Mouse (Mus musculus): ENCODE results near the gene 1600002K03Rik.

- no peak for TF ChIP-seq CTCF (IDR thresholded peaks at IDR 0.05; ENCODE audit: low read depth, low read length)
- TF ChIP-seq TAL1 (conservative IDR thresholded peaks at IDR 0.05; ENCODE audit: low read depth, low read length): no peak
- no peak for TF ChIP-seq GATA1 (IDR thresholded peaks at IDR 0.05; ENCODE audit: borderline replicate concordance, low read length)
- TF ChIP-seq POLR2AphosphoS5 (IDR thresholded peaks at IDR 0.05; ENCODE audit: insufficient replicate concordance, low read depth, low read length): no peak
- no peak for TF ChIP-seq GATA2 (IDR thresholded peaks at IDR 0.05; ENCODE audit: borderline replicate concordance, low read depth, low read length)
Observed at GRCm38 (mm10) chr10:80148610-80149290, 24.0 kb upstream of the 1600002K03Rik start.

All from G1E (cell line).